Mouse (Mus musculus): Measurements from ENCODE around the gene Foxp1.

The Foxp1 gene

DNA sequence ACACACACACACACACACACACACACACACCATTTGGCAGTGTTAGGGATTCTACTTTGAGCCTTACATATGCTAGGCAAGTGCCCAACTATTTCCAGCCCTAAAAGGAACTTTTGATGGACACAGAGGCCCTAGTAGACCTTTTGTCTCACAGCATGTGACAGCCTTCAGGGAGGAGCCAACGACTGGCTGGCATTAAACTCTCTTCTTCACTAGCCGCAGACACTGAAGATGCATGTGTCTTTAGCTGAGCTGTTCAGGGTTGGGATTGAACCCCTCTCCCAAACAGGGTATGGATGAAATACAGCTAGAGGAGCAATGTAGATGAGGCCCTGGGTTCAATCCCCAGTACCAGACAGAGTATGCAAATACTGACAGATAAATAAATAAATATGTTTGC lies 428.7 kb downstream of the Foxp1 start:
- peak; percentile 33 for DNase-seq (ENCODE audit: low spot score)

DNA sequence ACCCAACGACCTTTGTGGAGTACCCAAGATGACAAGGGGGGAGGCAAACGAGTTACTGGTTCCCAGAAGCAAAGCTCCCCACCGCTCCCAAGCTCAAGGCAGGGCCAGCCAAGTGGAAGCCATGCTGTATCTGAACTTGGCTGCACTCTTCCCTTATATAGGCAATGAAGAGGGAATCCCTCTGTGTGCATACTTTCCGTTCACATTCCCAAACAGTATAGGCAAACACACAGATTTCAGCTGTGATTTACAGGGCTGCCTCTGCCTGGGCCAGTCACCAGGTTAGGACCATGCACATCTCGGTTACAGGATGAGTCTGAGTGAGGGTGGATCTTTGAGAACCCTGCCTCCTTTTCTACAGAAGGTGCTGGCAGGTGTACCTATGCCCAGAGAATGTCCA lies 429.3 kb downstream of the Foxp1 start:
- no peak for DNase-seq (ENCODE audit: low spot score)

- no peak for DNase-seq (ENCODE audit: low spot score)
Observed at GRCm38 (mm10) chr6:99091799-99092198, 430.7 kb downstream of the Foxp1 start.

GRCm38 (mm10) chr6:99087598-99087997 lies 434.9 kb downstream of the Foxp1 start:
- no peak for DNase-seq (ENCODE audit: low spot score)

DNA sequence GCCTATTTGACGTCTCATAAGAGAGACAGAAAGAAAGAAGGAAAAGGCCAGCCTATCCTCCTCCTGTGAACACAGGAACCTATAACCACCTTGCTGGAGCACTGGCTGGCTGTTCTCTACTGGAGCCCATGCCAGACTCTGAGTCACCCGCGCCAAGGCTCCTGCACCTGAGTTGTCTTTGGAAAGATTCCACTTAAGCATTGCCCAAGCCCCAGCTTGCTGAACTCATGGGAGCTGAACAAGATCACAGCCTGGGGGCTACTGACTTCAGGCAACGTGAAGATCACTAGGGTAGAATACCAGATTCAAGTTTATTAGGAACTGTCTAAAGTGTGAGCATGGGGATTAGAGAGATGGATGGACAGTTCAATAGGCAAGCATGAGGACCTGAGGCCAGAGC lies 437.6 kb downstream of the Foxp1 start:
- no peak for DNase-seq (ENCODE audit: low spot score)

DNA sequence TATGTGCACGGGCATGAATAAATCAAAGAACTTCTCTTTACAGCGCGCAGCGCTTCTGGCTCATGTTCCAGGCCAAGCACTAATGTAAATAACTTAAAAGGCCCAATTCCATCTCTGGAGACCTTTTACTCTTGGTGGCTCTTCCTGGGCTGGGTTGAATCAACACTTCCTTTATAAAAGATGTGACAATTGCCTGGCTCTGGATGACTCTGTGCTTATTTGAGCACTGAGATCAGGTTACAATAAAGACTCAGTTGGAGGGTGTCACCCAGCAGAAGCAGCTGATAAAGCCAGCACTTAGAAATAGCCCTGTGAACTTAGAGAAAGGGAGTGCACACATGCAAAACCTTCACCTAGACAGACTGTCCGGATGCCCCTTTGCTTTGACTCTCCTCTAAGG lies 441.3 kb downstream of the Foxp1 start:
- peak; percentile 51 for DNase-seq (ENCODE audit: low spot score)

DNA sequence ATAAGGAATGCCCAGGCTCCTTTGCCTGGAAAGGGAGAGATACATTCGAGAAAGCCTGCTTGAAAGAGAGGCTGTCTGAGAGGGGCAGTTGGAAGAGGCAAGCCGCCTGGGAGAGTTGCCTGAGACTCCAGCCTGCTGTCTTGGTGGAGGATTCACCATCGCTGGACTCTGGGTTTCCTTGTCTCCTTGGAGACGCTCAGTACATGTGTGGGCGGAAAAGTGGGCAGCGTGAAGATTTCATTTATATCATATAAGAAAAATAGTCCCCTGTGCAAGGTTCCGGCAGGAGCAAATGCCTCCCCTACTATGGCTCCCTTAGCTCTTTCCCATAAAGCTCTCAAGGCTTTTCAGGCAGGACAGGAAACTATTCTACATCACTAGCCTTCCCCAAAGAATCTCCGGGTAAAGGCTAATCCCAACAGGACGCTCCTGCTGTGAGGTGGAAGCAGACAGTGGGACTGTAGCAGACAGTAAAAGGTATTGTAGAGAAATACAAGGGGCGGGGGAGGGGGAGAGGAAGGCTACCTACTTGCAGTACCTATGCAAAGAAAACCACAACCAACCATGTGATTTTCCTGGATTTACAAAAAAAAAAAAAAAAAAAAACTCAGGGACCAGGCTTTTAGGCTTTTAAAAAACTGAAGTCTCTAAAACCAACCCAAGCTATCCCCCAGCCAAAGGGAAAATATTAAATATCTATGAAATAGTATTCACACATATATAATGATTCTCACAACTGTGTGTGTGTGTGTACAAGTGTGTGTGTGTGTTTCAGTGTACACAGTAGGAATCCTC lies 443.3 kb downstream of the Foxp1 start:
- no peak for DNase-seq (ENCODE audit: low spot score)

GRCm38 (mm10) chr6:99078089-99078488 lies 444.4 kb downstream of the Foxp1 start:
- no peak for DNase-seq (ENCODE audit: low spot score)

DNA sequence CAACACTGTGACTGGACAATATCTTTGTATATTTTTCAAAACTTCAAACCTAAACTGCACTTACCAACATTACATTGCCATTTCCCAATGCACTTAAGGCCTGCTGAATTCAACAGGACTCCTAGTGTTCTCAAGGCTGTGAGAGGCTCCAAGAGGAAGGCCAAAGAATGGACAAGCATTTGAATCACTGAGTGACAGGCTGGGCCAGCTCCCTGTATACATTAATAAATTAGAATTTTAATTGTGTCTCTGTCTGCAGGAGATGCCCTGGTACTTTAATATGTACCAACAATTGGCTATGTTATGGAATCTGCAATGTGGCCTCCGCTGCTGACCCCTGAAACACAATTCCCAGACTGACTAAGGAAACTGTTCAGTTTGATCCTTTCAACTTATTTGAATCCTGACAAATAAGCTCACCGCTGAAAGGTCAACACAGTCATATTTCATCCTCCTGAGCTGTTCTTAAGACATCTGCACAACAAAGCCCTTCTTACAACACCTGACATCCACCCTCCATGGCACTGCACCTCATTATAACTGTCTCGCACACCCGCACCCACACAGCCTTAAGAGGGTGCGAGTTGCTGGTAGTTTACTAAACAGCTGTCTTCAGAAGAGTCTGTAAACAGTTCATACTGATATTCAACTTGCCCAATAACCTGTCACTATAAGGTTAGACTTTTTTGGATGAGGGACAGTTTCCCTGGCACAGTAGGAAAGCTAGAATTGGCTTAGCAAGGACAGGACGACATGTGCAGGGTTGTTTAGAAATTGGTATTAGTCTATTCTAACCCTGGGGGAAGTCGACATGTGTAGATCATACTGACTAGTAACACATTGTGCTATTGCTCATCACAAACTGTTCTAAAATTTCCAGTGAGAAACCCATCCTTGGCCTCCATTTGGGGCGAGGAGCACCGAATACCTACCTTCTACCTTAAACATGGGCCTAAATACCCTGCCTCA lies 448.9 kb downstream of the Foxp1 start:
- DNase-seq (ENCODE audit: low spot score): no peak

- DNase-seq (ENCODE audit: low spot score): no peak
Observed at GRCm38 (mm10) chr6:99070710-99071109, 451.8 kb downstream of the Foxp1 start.

GRCm38 (mm10) chr6:99069726-99070125 lies 452.8 kb downstream of the Foxp1 start:
- DNase-seq (ENCODE audit: low spot score): no peak

- DNase-seq (ENCODE audit: low spot score): peak; percentile 49
Observed at GRCm38 (mm10) chr6:99065569-99066353, 456.8 kb downstream of the Foxp1 start.

GRCm38 (mm10) chr6:99063982-99064484 lies 458.5 kb downstream of the Foxp1 start:
- DNase-seq (ENCODE audit: low spot score): no peak

DNA sequence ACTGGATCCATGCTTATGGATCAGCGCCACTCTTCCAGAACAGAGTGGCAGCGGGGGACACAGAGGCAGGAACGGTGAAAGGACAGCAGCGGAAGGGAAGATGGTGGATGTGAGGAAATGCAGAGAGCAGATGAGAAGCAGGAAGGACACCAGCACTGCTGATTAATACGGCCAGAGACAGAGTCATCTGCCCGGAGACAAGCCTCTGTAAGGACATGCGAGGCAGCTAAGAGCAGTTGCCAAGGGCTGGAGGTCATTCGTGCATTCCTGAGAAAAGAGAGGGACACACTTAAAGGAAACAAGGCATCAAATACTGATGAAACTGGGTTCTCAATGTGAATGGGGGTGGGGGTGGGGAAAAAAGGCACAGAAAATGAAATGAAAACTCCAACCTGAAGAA lies 459.6 kb downstream of the Foxp1 start:
- no peak for DNase-seq (ENCODE audit: low spot score)

DNA sequence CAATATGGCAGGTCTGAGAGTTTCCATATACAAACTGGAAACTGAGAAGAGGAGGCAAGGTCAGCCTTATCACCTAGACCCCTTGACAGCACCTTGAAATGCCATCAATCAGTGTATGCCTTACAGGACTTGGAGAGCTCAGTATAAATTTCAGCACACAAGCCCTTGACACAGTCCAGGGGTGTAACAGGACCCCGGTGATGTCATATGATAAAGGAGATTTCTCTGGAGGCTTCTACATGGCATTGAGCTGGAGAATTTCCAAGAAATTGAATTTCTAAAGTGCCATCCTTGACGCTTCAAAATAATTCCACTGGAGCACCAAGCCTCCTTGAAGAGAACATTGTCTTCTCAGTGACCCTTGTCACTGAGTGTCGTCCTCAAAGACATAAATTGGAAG lies 463.8 kb downstream of the Foxp1 start:
- no peak for DNase-seq (ENCODE audit: low spot score)

DNA sequence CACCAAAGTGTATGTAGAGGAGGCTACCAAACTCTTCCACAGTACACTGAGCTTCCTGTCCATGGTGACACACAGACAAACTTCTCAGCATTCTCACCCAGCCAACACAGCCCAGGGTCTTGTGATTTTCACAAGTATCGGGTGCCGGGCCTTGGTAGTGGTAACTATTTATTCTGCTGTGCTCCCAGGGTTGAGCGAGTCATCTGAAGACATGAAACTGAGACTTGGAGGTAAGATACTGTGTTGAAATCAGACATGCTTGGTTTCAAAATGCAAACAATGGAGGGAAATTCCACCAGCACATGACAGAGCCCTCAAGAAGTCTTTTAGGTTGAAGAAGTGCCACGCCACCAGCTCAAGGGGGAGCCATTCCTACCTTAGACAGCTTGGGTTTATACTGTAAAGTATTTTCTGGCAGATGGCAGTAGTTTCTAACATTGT lies 465.4 kb downstream of the Foxp1 start:
- no peak for DNase-seq (ENCODE audit: low spot score)

DNA sequence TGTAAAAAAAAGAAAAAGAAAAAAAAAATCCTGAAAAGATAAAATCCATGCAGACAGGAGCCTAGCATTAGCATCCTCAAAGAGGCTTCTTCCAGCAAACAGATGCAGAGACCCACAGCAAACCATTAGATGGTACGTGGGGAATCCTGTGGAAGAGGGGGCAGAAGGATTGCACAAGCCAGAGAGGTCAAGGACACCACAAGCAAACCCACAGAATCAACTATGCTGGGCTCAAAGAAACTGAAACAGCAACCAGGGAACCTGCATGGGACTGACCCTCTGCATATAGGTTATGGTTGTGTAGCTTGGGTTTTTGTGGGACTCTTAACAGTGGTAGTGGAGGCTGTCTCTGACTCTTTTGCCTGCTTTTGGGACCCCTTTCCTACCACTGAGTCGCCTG lies 466.1 kb downstream of the Foxp1 start:
- DNase-seq (ENCODE audit: low spot score): no peak

DNA sequence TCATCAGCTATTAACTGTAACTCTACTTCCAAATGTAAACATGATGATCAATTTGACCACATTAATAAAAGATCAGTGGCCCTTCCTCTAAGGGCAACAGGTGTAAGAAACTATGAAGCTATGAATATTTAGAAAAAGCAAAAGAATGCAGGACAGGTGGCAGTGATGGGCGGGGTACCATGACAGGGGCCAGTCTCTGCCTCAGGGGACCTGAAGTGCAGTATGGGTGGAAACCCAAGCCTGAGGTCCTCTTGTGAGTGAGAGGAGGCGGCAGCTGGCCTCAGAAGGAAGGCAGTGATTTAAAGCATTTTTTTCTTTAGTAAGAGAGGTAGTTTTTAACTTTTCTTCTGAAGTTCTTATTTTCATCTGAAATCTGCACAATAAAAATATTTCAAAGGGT lies 468.5 kb downstream of the Foxp1 start:
- DNase-seq (ENCODE audit: low spot score): no peak

DNA sequence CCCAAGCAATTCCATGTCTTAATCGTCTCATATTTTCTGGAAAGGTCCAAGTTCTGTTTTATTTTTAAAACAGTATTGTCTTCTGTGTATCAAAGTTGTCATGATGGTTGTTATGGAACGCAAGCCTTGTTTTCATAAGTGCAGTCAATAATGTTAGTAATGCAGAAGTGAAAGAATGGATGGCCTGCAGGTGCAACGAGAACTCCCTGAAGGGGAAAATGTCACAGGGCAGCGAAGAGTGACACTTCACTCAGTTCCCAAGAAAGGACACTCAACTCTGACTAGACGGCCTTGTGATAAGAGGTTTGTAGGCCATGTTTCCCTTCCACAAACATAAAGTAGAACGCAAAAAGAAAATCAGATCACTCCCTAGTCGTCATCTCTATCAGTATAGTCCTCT lies 469.4 kb downstream of the Foxp1 start:
- DNase-seq (ENCODE audit: low spot score): no peak

DNA sequence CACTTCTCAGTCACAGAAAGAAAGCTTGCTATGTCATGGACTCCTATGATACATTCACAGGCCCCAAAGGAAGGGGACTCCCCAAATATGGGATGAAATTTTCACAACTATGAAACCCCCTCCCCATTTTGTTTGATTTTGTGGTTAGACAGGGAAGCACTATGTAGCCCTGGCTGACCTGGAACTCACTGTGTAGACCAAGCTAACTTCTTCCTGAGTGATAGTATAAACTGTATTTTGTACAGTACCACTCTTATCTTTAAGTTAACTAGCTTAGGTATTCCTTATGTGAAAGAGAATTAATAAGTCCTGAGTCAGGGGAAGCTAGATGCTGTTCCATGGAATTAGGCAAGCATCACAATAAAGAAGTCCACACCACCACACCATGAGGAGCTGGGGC lies 470.8 kb downstream of the Foxp1 start:
- no peak for DNase-seq (ENCODE audit: low spot score)

- no peak for DNase-seq (ENCODE audit: low spot score)
Observed at GRCm38 (mm10) chr6:99050288-99051006, 472.1 kb downstream of the Foxp1 start.

Data from embryo, embryonic 10.5 days (tissue).